Mouse (Mus musculus): ENCODE results near the gene Fgfr2. TPM values are rescaled to one million over a fixed set of nuclear protein-coding genes. Genes with fewer than 3 reads are reported as not detected.
"Not testable (repeated sequence)": the region's sequence is repeated elsewhere in the genome, so short reads cannot be mapped to it uniquely, and the experiment has no call there.

Gene Fgfr2
- polyA plus RNA-seq, 1 experiment from 2014 or later = 92.0 TPM

- no peak overlapping the region for H3K4me3 ChIP-seq (ENCODE audit: low read depth, low read length)
- H3K4me2 ChIP-seq = no peak overlapping the region
- H3K9me3 ChIP-seq (ENCODE audit: control insufficient read depth, low read length) = no peaks in the 10 kb centered on the region
- H3K27me3 ChIP-seq (ENCODE audit: control insufficient read depth, insufficient read depth, low read length) = no peaks in the 10 kb centered on the region
- H3K9ac ChIP-seq (ENCODE audit: low read length) = no peak overlapping the region
- H3K36me3 ChIP-seq (ENCODE audit: control insufficient read depth, insufficient read depth, low read length) = no peaks in the 10 kb centered on the region
- ATAC-seq (ENCODE audit: low FRiP score) (no peak), DNase-seq (ENCODE audit: low spot score, missing footprints) (no peak)
- H3K27ac ChIP-seq (ENCODE audit: low read depth, low read length) = no peak overlapping the region
- WGBS = 89% methylated on average over 10 of the region's 10 CpGs
- no peaks in the 10 kb centered on the region for H3K4me1 ChIP-seq (ENCODE audit: control insufficient read depth, insufficient read depth, low read length)
Measured at GRCm38 (mm10) chr7:130407622-130408021, 2715.5 kb downstream of the Fgfr2 start.

- DNase-seq (ENCODE audit: low spot score, missing footprints) (no peak), ATAC-seq (ENCODE audit: low FRiP score) (no peak)
- 94% methylated on average over 2 of the region's 2 CpGs for WGBS
- Histone ChIP-seq H3K4me3 (ENCODE audit: low read depth, low read length) (no peak overlapping the region), H3K27ac (ENCODE audit: low read depth, low read length) (no peak overlapping the region), H3K4me1 (ENCODE audit: control insufficient read depth, insufficient read depth, low read length) (no peaks in the 10 kb centered on the region), H3K36me3 (ENCODE audit: control insufficient read depth, insufficient read depth, low read length) (no peaks in the 10 kb centered on the region), H3K9ac (ENCODE audit: low read length) (no peak overlapping the region), H3K27me3 (ENCODE audit: control insufficient read depth, insufficient read depth, low read length) (no peaks in the 10 kb centered on the region), H3K4me2 (no peak overlapping the region), H3K9me3 (ENCODE audit: control insufficient read depth, low read length) (no peaks in the 10 kb centered on the region)
Measured at GRCm38 (mm10) chr7:130403346-130403745, 2719.8 kb downstream of the Fgfr2 start.

- H3K27me3 ChIP-seq (ENCODE audit: control insufficient read depth, insufficient read depth, low read length) = no peaks in the 10 kb centered on the region
- H3K9me3 ChIP-seq (ENCODE audit: control insufficient read depth, low read length) = no peaks in the 10 kb centered on the region
- H3K9ac ChIP-seq (ENCODE audit: low read length) = no peak overlapping the region
- 0 out of 2 replicates have a peak, but pooled peaks cover 2% of the 10 kb centered on the region for H3K36me3 ChIP-seq (ENCODE audit: control insufficient read depth, insufficient read depth, low read length)
- ATAC-seq (ENCODE audit: low FRiP score) = no peak
- no peak overlapping the region for H3K27ac ChIP-seq (ENCODE audit: low read depth, low read length)
- H3K4me3 ChIP-seq (ENCODE audit: low read depth, low read length) = no peak overlapping the region
- no peak overlapping the region for H3K4me2 ChIP-seq
- no peaks in the 10 kb centered on the region for H3K4me1 ChIP-seq (ENCODE audit: control insufficient read depth, insufficient read depth, low read length)
- no peak for DNase-seq (ENCODE audit: low spot score, missing footprints)
- WGBS = 96% methylated on average over 2 of the region's 2 CpGs
Measured at GRCm38 (mm10) chr7:130394697-130395096, 2728.5 kb downstream of the Fgfr2 start.

DNA sequence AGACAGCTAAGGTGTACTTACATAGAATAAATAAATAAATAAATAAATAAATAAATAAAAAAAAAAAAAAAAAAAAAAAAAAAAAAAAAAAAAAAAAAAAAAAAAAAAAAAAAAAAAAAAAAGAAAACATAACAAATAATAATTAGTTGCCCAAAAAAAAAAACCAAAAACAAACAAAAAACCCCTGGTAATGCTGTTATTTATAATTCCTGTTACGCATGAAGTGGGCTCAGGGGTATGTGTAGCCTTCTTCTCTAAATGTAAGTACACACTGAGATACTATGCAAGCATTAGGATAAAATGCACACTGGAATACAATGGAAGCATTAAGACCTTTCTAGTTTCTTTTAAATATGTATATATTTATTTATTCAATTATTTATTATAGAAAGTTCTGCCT lies 2733.1 kb downstream of the Fgfr2 start:
- not testable (repeated sequence) for H3K9ac ChIP-seq (ENCODE audit: low read length); DNase-seq (ENCODE audit: low spot score, missing footprints); H3K36me3 ChIP-seq (ENCODE audit: control insufficient read depth, insufficient read depth, low read length); H3K4me3 ChIP-seq (ENCODE audit: low read depth, low read length); H3K27me3 ChIP-seq (ENCODE audit: control insufficient read depth, insufficient read depth, low read length); H3K27ac ChIP-seq (ENCODE audit: low read depth, low read length); H3K9me3 ChIP-seq (ENCODE audit: control insufficient read depth, low read length); ATAC-seq (ENCODE audit: low FRiP score); H3K4me2 ChIP-seq
- 100% methylated on average over 1 of the region's 1 CpGs for WGBS
- peaks cover 14% of the 10 kb centered on the region for H3K4me1 ChIP-seq (ENCODE audit: control insufficient read depth, insufficient read depth, low read length)

DNA sequence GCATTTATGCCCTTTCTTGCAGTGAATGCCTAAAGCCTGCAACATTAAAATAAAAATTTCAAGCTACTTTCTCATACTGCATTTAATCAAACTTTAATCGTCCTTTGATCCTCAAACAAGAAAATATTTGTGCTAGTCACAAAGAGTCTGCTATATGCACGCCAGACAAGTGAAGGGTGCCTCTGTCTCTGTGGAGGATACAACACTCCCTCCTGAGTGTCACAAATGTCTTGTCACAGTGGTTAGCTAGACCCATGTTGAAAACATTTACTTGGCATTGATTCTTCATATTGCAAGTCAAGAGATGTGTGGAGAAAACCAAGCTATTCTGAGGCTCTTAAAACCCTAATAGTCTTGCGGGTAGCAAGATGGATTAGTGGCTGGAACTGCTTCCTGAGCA lies 2736.8 kb downstream of the Fgfr2 start:
- H3K4me1 ChIP-seq (ENCODE audit: control insufficient read depth, insufficient read depth, low read length) = peaks cover 14% of the 10 kb centered on the region
- peaks cover 2% of the 10 kb centered on the region; the same call in 1 of the 2 replicates for H3K36me3 ChIP-seq (ENCODE audit: control insufficient read depth, insufficient read depth, low read length)
- H3K27ac ChIP-seq (ENCODE audit: low read depth, low read length) = peak overlapping the region; percentile 8; the same call in 1 of the 2 replicates
- 41% methylated on average over 3 of the region's 3 CpGs for WGBS
- DNase-seq (ENCODE audit: low spot score, missing footprints) (no peak), ATAC-seq (ENCODE audit: low FRiP score) (no peak)
- H3K27me3 ChIP-seq (ENCODE audit: control insufficient read depth, insufficient read depth, low read length) = no peaks in the 10 kb centered on the region
- H3K9ac ChIP-seq (ENCODE audit: low read length) = no peak overlapping the region
- no peak overlapping the region for H3K4me3 ChIP-seq (ENCODE audit: low read depth, low read length)
- no peaks in the 10 kb centered on the region for H3K9me3 ChIP-seq (ENCODE audit: control insufficient read depth, low read length)
- H3K4me2 ChIP-seq = no peak overlapping the region

DNA sequence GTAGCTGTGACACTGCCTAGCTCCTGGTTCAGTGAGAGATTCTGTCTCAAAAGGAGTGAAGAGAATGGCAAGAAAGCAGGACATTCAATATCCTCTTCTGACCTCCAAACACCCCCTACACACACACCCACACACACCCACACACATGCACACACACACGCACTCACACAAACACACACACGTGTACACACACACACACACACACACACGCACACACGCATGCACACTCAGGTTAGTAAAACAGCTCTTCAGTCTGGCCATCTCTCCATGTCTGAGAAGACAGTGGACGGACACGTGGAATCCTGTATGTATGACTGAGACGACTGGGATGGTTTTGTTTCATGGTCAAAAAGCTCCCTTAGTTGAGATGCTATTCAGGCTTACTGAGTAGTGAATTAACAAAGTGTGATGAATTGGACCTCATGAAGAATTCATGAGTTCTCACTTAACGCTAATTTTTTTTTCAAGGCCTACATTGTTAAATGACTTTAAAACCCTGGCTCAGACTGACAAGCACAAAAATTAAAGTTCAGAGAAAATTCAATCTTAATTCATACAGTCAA lies 2737.3 kb downstream of the Fgfr2 start:
- Histone ChIP-seq H3K27me3 (ENCODE audit: control insufficient read depth, insufficient read depth, low read length) (no peaks in the 10 kb centered on the region; the same call in 1 of the 2 replicates), H3K4me3 (ENCODE audit: low read depth, low read length) (no peak overlapping the region), H3K4me1 (ENCODE audit: control insufficient read depth, insufficient read depth, low read length) (peaks cover 14% of the 10 kb centered on the region), H3K9ac (ENCODE audit: low read length) (no peak overlapping the region), H3K4me2 (no peak overlapping the region), H3K36me3 (ENCODE audit: control insufficient read depth, insufficient read depth, low read length) (peaks cover 2% of the 10 kb centered on the region; the same call in 1 of the 2 replicates), H3K27ac (ENCODE audit: low read depth, low read length) (no peak overlapping the region), H3K9me3 (ENCODE audit: control insufficient read depth, low read length) (no peaks in the 10 kb centered on the region)
- DNase-seq (ENCODE audit: low spot score, missing footprints) = peak; percentile 85
- 43% methylated on average over 8 of the region's 8 CpGs for WGBS
- peak; percentile 69 for ATAC-seq (ENCODE audit: low FRiP score)

DNA sequence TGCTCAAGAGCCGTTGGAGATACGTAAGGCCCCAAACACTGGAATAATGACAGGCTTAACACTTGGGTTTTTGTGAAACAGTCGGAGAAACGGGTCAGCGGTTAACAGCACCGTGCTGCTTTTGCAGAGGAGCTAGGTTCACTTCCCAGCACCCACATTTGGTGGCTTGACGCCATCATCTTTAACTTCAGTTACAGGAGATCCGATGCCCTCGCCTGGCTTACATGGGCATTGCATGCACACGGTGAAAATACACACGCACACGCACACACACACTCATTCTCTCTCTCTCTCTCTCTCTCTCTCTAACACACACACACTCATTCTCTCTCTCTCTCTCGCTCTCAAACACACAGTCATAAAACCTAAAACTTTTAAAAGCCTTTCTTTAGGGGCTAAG lies 2741.0 kb downstream of the Fgfr2 start:
- no peak overlapping the region for H3K4me3 ChIP-seq (ENCODE audit: low read depth, low read length)
- no peaks in the 10 kb centered on the region; the same call in 1 of the 2 replicates for H3K27me3 ChIP-seq (ENCODE audit: control insufficient read depth, insufficient read depth, low read length)
- H3K9me3 ChIP-seq (ENCODE audit: control insufficient read depth, low read length) = no peaks in the 10 kb centered on the region
- H3K9ac ChIP-seq (ENCODE audit: low read length) = no peak overlapping the region
- ATAC-seq (ENCODE audit: low FRiP score) (no peak), DNase-seq (ENCODE audit: low spot score, missing footprints) (no peak)
- no peak overlapping the region for H3K27ac ChIP-seq (ENCODE audit: low read depth, low read length)
- 95% methylated on average over 13 of the region's 13 CpGs for WGBS
- H3K36me3 ChIP-seq (ENCODE audit: control insufficient read depth, insufficient read depth, low read length) = no peaks in the 10 kb centered on the region; the same call in 1 of the 2 replicates
- peaks cover 14% of the 10 kb centered on the region for H3K4me1 ChIP-seq (ENCODE audit: control insufficient read depth, insufficient read depth, low read length)
- no peak overlapping the region for H3K4me2 ChIP-seq

DNA sequence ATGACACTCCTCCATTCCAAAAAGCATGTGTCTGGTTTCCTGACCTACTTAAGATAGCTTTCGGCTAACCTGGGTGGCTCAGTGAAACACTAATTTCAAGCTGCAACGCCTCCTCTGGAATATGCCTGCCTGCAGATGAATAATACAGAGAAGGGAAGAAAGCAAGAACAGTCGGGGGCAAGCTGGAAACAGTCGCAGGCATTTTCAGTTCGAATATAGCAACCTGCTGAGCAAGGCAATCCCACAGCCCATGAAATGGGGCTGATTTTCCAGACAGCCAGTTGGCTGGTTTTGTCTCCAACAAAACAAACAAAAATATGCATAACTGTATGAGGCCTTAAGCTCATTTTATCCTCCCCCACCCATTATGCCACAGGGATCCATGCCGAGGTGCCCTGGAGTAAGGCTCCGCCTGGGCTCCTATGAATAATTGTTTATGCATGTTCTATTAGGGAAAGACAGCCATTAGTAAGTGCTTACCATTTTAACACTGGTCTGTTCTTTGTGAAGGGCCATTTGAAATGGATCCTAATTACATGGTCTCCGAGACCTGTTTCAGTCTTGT lies 2741.7 kb downstream of the Fgfr2 start:
- 68% methylated on average over 8 of the region's 8 CpGs for WGBS
- peaks cover 9% of the 10 kb centered on the region; the same call in 1 of the 2 replicates for H3K4me1 ChIP-seq (ENCODE audit: control insufficient read depth, insufficient read depth, low read length)
- no peak overlapping the region for H3K4me3 ChIP-seq (ENCODE audit: low read depth, low read length)
- no peak for ATAC-seq (ENCODE audit: low FRiP score)
- H3K27me3 ChIP-seq (ENCODE audit: control insufficient read depth, insufficient read depth, low read length) = no peaks in the 10 kb centered on the region; the same call in 1 of the 2 replicates
- H3K9me3 ChIP-seq (ENCODE audit: control insufficient read depth, low read length) = no peaks in the 10 kb centered on the region
- H3K4me2 ChIP-seq = no peak overlapping the region
- H3K36me3 ChIP-seq (ENCODE audit: control insufficient read depth, insufficient read depth, low read length) = no peaks in the 10 kb centered on the region
- H3K9ac ChIP-seq (ENCODE audit: low read length) = no peak overlapping the region
- no peak overlapping the region for H3K27ac ChIP-seq (ENCODE audit: low read depth, low read length)
- DNase-seq (ENCODE audit: low spot score, missing footprints) = no peak

- Histone ChIP-seq H3K27me3 (ENCODE audit: control insufficient read depth, insufficient read depth, low read length) (no peaks in the 10 kb centered on the region; the same call in 1 of the 2 replicates), H3K9me3 (ENCODE audit: control insufficient read depth, low read length) (no peaks in the 10 kb centered on the region), H3K4me3 (ENCODE audit: low read depth, low read length) (no peak overlapping the region), H3K4me2 (no peak overlapping the region), H3K4me1 (ENCODE audit: control insufficient read depth, insufficient read depth, low read length) (peaks cover 7% of the 10 kb centered on the region; the same call in 1 of the 2 replicates), H3K9ac (ENCODE audit: low read length) (no peak overlapping the region), H3K36me3 (ENCODE audit: control insufficient read depth, insufficient read depth, low read length) (no peaks in the 10 kb centered on the region), H3K27ac (ENCODE audit: low read depth, low read length) (no peak overlapping the region)
- no peak for ATAC-seq (ENCODE audit: low FRiP score)
- 83% methylated on average over 8 of the region's 8 CpGs for WGBS
- DNase-seq (ENCODE audit: low spot score, missing footprints) = no peak
Measured at GRCm38 (mm10) chr7:130380769-130381355, 2742.3 kb downstream of the Fgfr2 start.
